Mouse (Mus musculus) MEL (cell line): ENCODE results near the gene Sod1. TPM values are rescaled to one million over a fixed set of nuclear protein-coding genes. Genes with fewer than 3 reads are reported as not detected.

Experiments
- DNase-seq: peaks from one replicate; pipeline ENCODE4 v3.0.0; 2011; ENCODE audit warnings: low read depth, low spot score
- H3K27ac ChIP-seq: 2 replicates; pipeline ENCODE4 v1.5.1; 2012; ENCODE audit warnings: low read depth, mild to moderate bottlenecking, control low read depth, low read length, moderate library complexity; ENCODE audit not compliant: control insufficient read depth
- H3K27me3 ChIP-seq, 2 experiments: fragments of 150-350 bp in 1 of 2; sonication (generic) in 1 of 2; 2 replicates each; pipeline ENCODE4 v1.6.1; 2012; ENCODE audit warnings: low read length in 2 of 2, mild to moderate bottlenecking in 2 of 2, improper control_type of control experiment in 1 of 2, moderate library complexity in 1 of 2; ENCODE audit not compliant: insufficient read depth in 2 of 2, control insufficient read depth in 1 of 2
- H3K36me3 ChIP-seq, 2 experiments: 2 replicates each; pipeline ENCODE4 v1.6.1; 2012 to 2014; ENCODE audit warnings: low read length in 2 of 2, improper control_type of control experiment in 1 of 2, inconsistent platforms in 1 of 2, mild to moderate bottlenecking in 1 of 2; ENCODE audit not compliant: insufficient read depth in 2 of 2, control insufficient read depth in 1 of 2
- H3K4me1 ChIP-seq, 2 experiments: fragments of 150-350 bp in 1 of 2; sonication (generic) in 1 of 2; 2 replicates each; pipeline ENCODE4 v1.6.1; 2012; ENCODE audit warnings: low read length in 2 of 2, improper control_type of control experiment in 1 of 2, mild to moderate bottlenecking in 1 of 2; ENCODE audit not compliant: insufficient read depth in 2 of 2, control insufficient read depth in 1 of 2
- H3K4me3 ChIP-seq, 2 experiments: fragments of 150-350 bp in 1 of 2; sonication (generic) in 1 of 2; 2 replicates each; pipeline ENCODE4 v1.5.1; 2012; ENCODE audit warnings: low read depth in 2 of 2, low read length in 2 of 2, mild to moderate bottlenecking in 2 of 2, moderate library complexity in 2 of 2, control low read depth in 1 of 2, improper control_type of control experiment in 1 of 2; ENCODE audit not compliant: control insufficient read depth in 1 of 2, insufficient read depth in 1 of 2
- H3K79me2 ChIP-seq: 2 replicates; pipeline ENCODE4 v1.6.1; 2012; ENCODE audit warnings: mild to moderate bottlenecking, low read length, moderate library complexity; ENCODE audit not compliant: control insufficient read depth, poor library complexity, insufficient read depth
- H3K9ac ChIP-seq: 2 replicates; pipeline ENCODE4 v1.6.1; 2012; ENCODE audit warnings: low read depth, mild to moderate bottlenecking, control low read depth, low read length, moderate library complexity; ENCODE audit not compliant: control insufficient read depth, poor library complexity, severe bottlenecking
- H3K9me3 ChIP-seq: fragments of 150-350 bp; sonication (generic); replicated peaks from 2 replicates; pipeline ENCODE4 v1.6.1; 2012; ENCODE audit warnings: mild to moderate bottlenecking, low read length, improper control_type of control experiment, moderate library complexity; ENCODE audit not compliant: insufficient read depth
- CHD1 ChIP-seq: IDR thresholded peaks from 2 replicates; pipeline ENCODE4 v1.6.1; 2012; ENCODE audit warnings: low read depth, mild to moderate bottlenecking, inconsistent platforms, low read length, improper control_type of control experiment
- CTCF ChIP-seq, 3 experiments: IDR thresholded peaks in 2 of 3; conservative IDR thresholded peaks in 1 of 3; 2 replicates each; pipeline ENCODE4 v1.5.1; 2011 to 2012; ENCODE audit warnings: low read length in 3 of 3, low read depth in 2 of 3, mild to moderate bottlenecking in 2 of 3, improper control_type of control experiment in 1 of 3, inconsistent platforms in 1 of 3, mixed read lengths in 1 of 3, moderate library complexity in 1 of 3; ENCODE audit not compliant: control insufficient read depth in 1 of 3, insufficient read depth in 1 of 3, poor library complexity in 1 of 3, severe bottlenecking in 1 of 3
- EP300 ChIP-seq, 2 experiments: IDR thresholded peaks; 2 replicates each; pipeline ENCODE4 v1.6.1; 2011; ENCODE audit warnings: improper control_type of control experiment in 2 of 2, low read length in 2 of 2, low read depth in 1 of 2, mild to moderate bottlenecking in 1 of 2
- ETS1 ChIP-seq: IDR thresholded peaks from 2 replicates; pipeline ENCODE4 v1.6.1; 2012; ENCODE audit warnings: low read depth, mild to moderate bottlenecking, inconsistent platforms, low read length, improper control_type of control experiment, moderate library complexity
- GATA1 ChIP-seq: IDR thresholded peaks from 2 replicates; pipeline ENCODE4 v1.6.1; 2011; ENCODE audit warnings: low read depth, low read length, improper control_type of control experiment
- HCFC1 ChIP-seq: IDR thresholded peaks from 2 replicates; pipeline ENCODE4 v1.6.1; 2012; ENCODE audit warnings: low read depth, mild to moderate bottlenecking, inconsistent platforms, low read length, improper control_type of control experiment, moderate library complexity
- KAT2A ChIP-seq: conservative IDR thresholded peaks from 2 replicates; pipeline ENCODE4 v1.6.1; 2012; ENCODE audit warnings: low read depth, low read length, improper control_type of control experiment, inconsistent platforms
- MAFK ChIP-seq: IDR thresholded peaks from 2 replicates; pipeline ENCODE4 v1.6.1; 2011; ENCODE audit warnings: low read depth, mild to moderate bottlenecking, low read length, improper control_type of control experiment, borderline replicate concordance
- NELFE ChIP-seq: IDR thresholded peaks from 2 replicates; pipeline ENCODE4 v1.6.1; 2011; ENCODE audit warnings: low read depth, low read length, improper control_type of control experiment
- NRF1 ChIP-seq: IDR thresholded peaks from 2 replicates; pipeline ENCODE4 v1.6.1; 2014; ENCODE audit warnings: low read depth, mild to moderate bottlenecking, inconsistent platforms, low read length, improper control_type of control experiment, moderate library complexity; ENCODE audit not compliant: poor library complexity, insufficient read depth, severe bottlenecking
- SMC3 ChIP-seq: IDR thresholded peaks from 2 replicates; pipeline ENCODE4 v1.6.1; 2011; ENCODE audit warnings: low read depth, low read length, improper control_type of control experiment
- UBTF ChIP-seq: IDR thresholded peaks from 2 replicates; pipeline ENCODE4 v1.6.1; 2012; ENCODE audit warnings: low read depth, mild to moderate bottlenecking, inconsistent platforms, low read length, improper control_type of control experiment, moderate library complexity, borderline replicate concordance; ENCODE audit not compliant: insufficient read depth
- ZKSCAN1 ChIP-seq: IDR thresholded peaks from 2 replicates; pipeline ENCODE4 v1.6.1; 2012; ENCODE audit warnings: low read depth, mild to moderate bottlenecking, inconsistent platforms, low read length, improper control_type of control experiment, moderate library complexity
- polyA plus RNA-seq, 2 experiments: library from polyadenylated mRNA; stranded (reverse) in 1 of 2; unstranded in 1 of 2; fragments of >175 nt in 1 of 2; fragments of >200 nt in 1 of 2; gene quantifications; 2 replicates each; pipeline versions ENCODE4 v1.2.1 to v1.2.4; 2012; ENCODE audit warnings: low replicate concordance in 2 of 2, low read depth in 1 of 2; ENCODE audit not compliant: insufficient read length in 2 of 2, insufficient read depth in 1 of 2, missing spikeins in 1 of 2
- total RNA-seq: library from RNA; depleted of rRNA; stranded (reverse); fragments of 300-350 nt; gene quantifications from 2 replicates; pipeline ENCODE4 v1.2.3, GENCODE M21; 2012

Gene Sod1
- total and polyA plus RNA-seq, 3 experiments: 380 to 1,094 (median 474) TPM

GRCm38 (mm10) chr16:90258950-90259349, 38.4 kb downstream of the Sod1 start:
- Histone ChIP-seq H3K4me3 (no peak overlapping the region), H3K27me3 (no peaks in the 10 kb centered on the region), H3K27ac (no peak overlapping the region), H3K36me3 (peaks cover 0 to 56% of the 10 kb centered on the region in 2 experiments; a peak in 2 of 4 replicates), H3K9ac (no peak overlapping the region), H3K79me2 (peaks cover 4% of the 10 kb centered on the region), H3K4me1 (no peaks in the 10 kb centered on the region), H3K9me3 (no peaks in the 10 kb centered on the region)
- TF ChIP-seq ETS1 (no peak), UBTF (no peak), HCFC1 (no peak), CTCF (IDR thresholded peaks at IDR 0.05 in 2 of 3, conservative IDR thresholded peaks at IDR 0.05 in 1 of 3; ENCODE audit: control insufficient read depth in 1 of 3, insufficient read depth in 1 of 3, low read depth in 2 of 3, low read length in 3 of 3, poor library complexity in 1 of 3, severe bottlenecking in 1 of 3) (no peak), SMC3 (no peak), ZKSCAN1 (no peak), KAT2A (no peak), NRF1 (no peak), MAFK (no peak)
- DNase-seq: no peak

GRCm38 (mm10) chr16:90259623-90260022, 39.1 kb downstream of the Sod1 start:
- Histone ChIP-seq H3K36me3 (peaks cover 0 to 56% of the 10 kb centered on the region in 2 experiments; a peak in 2 of 4 replicates), H3K9me3 (no peaks in the 10 kb centered on the region), H3K9ac (no peak overlapping the region), H3K27ac (no peak overlapping the region), H3K79me2 (peaks cover 7% of the 10 kb centered on the region), H3K4me3 (no peak overlapping the region), H3K27me3 (no peaks in the 10 kb centered on the region), H3K4me1 (no peaks in the 10 kb centered on the region)
- TF ChIP-seq CHD1 (no peak), CTCF (IDR thresholded peaks at IDR 0.05 in 2 of 3, conservative IDR thresholded peaks at IDR 0.05 in 1 of 3; ENCODE audit: control insufficient read depth in 1 of 3, insufficient read depth in 1 of 3, low read depth in 2 of 3, low read length in 3 of 3, poor library complexity in 1 of 3, severe bottlenecking in 1 of 3) (no peak), NRF1 (no peak), NELFE (no peak), SMC3 (no peak)
- no peak for DNase-seq

DNA sequence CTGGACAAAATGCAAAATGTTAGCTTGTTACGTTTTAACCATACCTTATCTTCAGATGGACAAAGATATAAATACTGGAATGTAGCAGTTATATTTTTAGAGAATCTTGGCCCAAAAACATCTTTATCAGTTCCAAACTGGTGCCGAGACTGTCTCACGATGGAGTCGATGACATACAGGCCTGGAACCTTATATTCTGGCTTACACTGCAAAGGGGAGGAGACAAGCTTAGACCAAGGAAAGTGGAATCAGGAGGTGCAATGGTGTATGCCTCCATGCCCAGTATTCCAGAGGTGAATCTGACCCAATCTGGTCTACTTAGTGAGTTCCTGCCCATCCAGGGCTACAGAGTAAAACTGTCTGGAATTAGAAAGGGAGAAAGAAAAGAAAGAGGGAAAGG, 39.5 kb downstream of the Sod1 start:
- TF ChIP-seq GATA1: no peak
- TF ChIP-seq EP300 (IDR thresholded peaks at IDR 0.05; ENCODE audit: low read depth in 1 of 2, low read length in 2 of 2): no peak
- no peak for DNase-seq
- H3K27me3 ChIP-seq: no peaks in the 10 kb centered on the region
- peaks cover 4 to 53% of the 10 kb centered on the region in 2 experiments for H3K36me3 ChIP-seq
- H3K4me3 ChIP-seq: no peak overlapping the region
- H3K27ac ChIP-seq: no peak overlapping the region
- peaks cover 0 to under 1% of the 10 kb centered on the region in 2 experiments; a peak in 2 of 4 replicates for H3K4me1 ChIP-seq
- peaks cover 8% of the 10 kb centered on the region for H3K79me2 ChIP-seq
- no peak overlapping the region for H3K9ac ChIP-seq
- H3K9me3 ChIP-seq: no peaks in the 10 kb centered on the region
